Mouse (Mus musculus) heart, adult 2 months (tissue): ENCODE measurements around the gene Hfe.

Experiments
- CTCF ChIP-seq: fragments of 200-600 bp; IDR thresholded peaks from 2 replicates; pipeline ENCODE4 v1.8.1; 2022; ENCODE audit warnings: antibody characterized with exemption, mild to moderate bottlenecking, moderate library complexity
- POLR2A ChIP-seq: fragments of 200-500 bp; IDR thresholded peaks from 2 replicates; pipeline ENCODE4 v1.6.1; 2011; ENCODE audit warnings: mild to moderate bottlenecking, low read depth, low read length, control low read depth; ENCODE audit not compliant: insufficient read depth

DNA sequence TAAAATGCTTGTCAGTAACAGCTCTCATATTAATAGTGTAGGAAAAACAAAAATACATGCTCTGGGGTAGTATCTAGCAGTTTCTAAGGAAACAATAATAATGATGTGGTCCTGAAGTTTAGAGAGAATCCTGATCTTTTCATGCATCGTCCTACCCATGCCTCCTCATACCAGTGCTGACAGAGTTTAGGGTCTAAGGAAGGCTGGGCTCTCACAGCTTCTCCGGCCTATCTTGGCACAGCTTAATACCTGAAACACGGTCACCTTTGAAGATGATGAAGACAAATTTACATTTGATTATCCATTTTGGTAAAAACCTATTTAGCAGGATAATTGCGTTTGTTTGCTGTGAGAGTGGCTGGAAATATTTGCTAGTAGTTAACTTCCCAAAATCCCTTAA, 33.3 kb upstream of the Hfe start:
- TF ChIP-seq CTCF (no peak), POLR2A (no peak)
